Mouse (Mus musculus) heart, embryonic 11.5 days (tissue): ENCODE measurements around the gene Ttll5. TPM values are rescaled to one million over a fixed set of nuclear protein-coding genes. Genes with fewer than 3 reads are reported as not detected.

Experiments used
- ATAC-seq: fragments of 200-750 bp; cut with Nextera tagmentation; replicated peaks from 2 replicates; pipeline ENCODE4 v1.8.0; 2017; ENCODE audit warnings: moderate library complexity; ENCODE audit not compliant: insufficient number of reproducible peaks, low FRiP score, low TSS enrichment
- H3K27ac ChIP-seq: fragments of 300-500 bp; sonication (generic); 2 replicates; pipeline ENCODE4 v1.5.1; 2014; ENCODE audit warnings: mild to moderate bottlenecking, low read depth, low read length
- H3K27me3 ChIP-seq: fragments of 300-500 bp; sonication (generic); 2 replicates; pipeline ENCODE4 v1.6.1; 2014; ENCODE audit warnings: mild to moderate bottlenecking, low read length, mixed read lengths; ENCODE audit not compliant: control insufficient read depth, insufficient read depth
- H3K36me3 ChIP-seq: fragments of 300-500 bp; sonication (generic); 2 replicates; pipeline ENCODE4 v1.6.1; 2014; ENCODE audit warnings: mild to moderate bottlenecking, low read length, moderate library complexity, mixed read lengths; ENCODE audit not compliant: control insufficient read depth, insufficient read depth
- H3K4me1 ChIP-seq: fragments of 300-500 bp; sonication (generic); 2 replicates; pipeline ENCODE4 v1.6.1; 2014; ENCODE audit warnings: low read length; ENCODE audit not compliant: control insufficient read depth, insufficient read depth
- H3K4me2 ChIP-seq: fragments of 300-500 bp; sonication (generic); 2 replicates; pipeline ENCODE4 v1.6.1; 2014; ENCODE audit warnings: mild to moderate bottlenecking, moderate library complexity
- H3K4me3 ChIP-seq: fragments of 300-500 bp; sonication (generic); 2 replicates; pipeline ENCODE4 v1.5.1; 2014; ENCODE audit warnings: low read depth, low read length
- H3K9ac ChIP-seq: fragments of 300-500 bp; sonication (generic); 2 replicates; pipeline ENCODE4 v1.6.1; 2014; ENCODE audit warnings: mild to moderate bottlenecking, low read depth, low read length, moderate library complexity
- H3K9me3 ChIP-seq: fragments of 300-500 bp; sonication (generic); replicated peaks from 2 replicates; pipeline ENCODE4 v1.6.1; 2016; ENCODE audit warnings: low read length; ENCODE audit not compliant: control insufficient read depth
- WGBS: fragments of 180-500 bp; shearing (Covaris S2); extraction: QIAGEN DNeasy Blood & Tissue Kit; methylation state at CpG from one replicate; pipeline ENCODE4 v1.1.7; 2014; ENCODE audit not compliant: insufficient replicate concordance; 5-methylcytosine and 5-hydroxymethylcytosine counted together
- polyA plus RNA-seq: library from polyadenylated mRNA; unstranded; fragments of >200 nt; fragmentation: Nextera tagmentation; extraction: Ambion mirVana; gene quantifications from 2 replicates; pipeline ENCODE4 v1.2.1, GENCODE M21; 2014

The Ttll5 gene
- polyA plus RNA-seq, 1 experiment from 2014 or later = 16.2 TPM

- H3K27ac ChIP-seq = no peak overlapping the region
- H3K27me3 ChIP-seq = no peaks in the 10 kb centered on the region
- H3K9me3 ChIP-seq = no peaks in the 10 kb centered on the region
- H3K4me3 ChIP-seq = no peak overlapping the region
- H3K36me3 ChIP-seq = no peaks in the 10 kb centered on the region
- H3K4me2 ChIP-seq = no peak overlapping the region
- ATAC-seq = no peak
- H3K4me1 ChIP-seq = peaks cover 20% of the 10 kb centered on the region
- WGBS = 64% methylated on average over 5 of the region's 5 CpGs
- no peak overlapping the region for H3K9ac ChIP-seq
Measured at GRCm38 (mm10) chr12:86017360-86017759, 192.9 kb downstream of the Ttll5 start.

- no peak for ATAC-seq
Measured at GRCm38 (mm10) chr12:86021583-86021982, 197.1 kb downstream of the Ttll5 start.

GRCm38 (mm10) chr12:86022282-86022984, 198.0 kb downstream of the Ttll5 start:
- H3K4me2 ChIP-seq = no peak overlapping the region
- H3K27ac ChIP-seq = peak overlapping the region; percentile 46
- ATAC-seq = no peak

More at GRCm38 (mm10) chr12:86021583-86021982, 197.1 kb downstream of the Ttll5 start:
- H3K36me3 ChIP-seq = no peaks in the 10 kb centered on the region
- H3K4me2 ChIP-seq = no peak overlapping the region; the same call in 1 of the 2 replicates
- H3K27ac ChIP-seq = 0 out of 2 replicates have a peak overlapping the region, but pooled peaks have one; percentile 17
- H3K4me3 ChIP-seq = no peak overlapping the region
- 46% methylated on average over 6 of the region's 6 CpGs for WGBS
- H3K4me1 ChIP-seq = peaks cover 37% of the 10 kb centered on the region
- no peaks in the 10 kb centered on the region for H3K27me3 ChIP-seq
- no peak overlapping the region for H3K9ac ChIP-seq
- H3K9me3 ChIP-seq = no peaks in the 10 kb centered on the region

GRCm38 (mm10) chr12:86023081-86023871, 198.8 kb downstream of the Ttll5 start:
- Histone ChIP-seq H3K4me2 (no peak overlapping the region), H3K27ac (peak overlapping the region; percentile 46), H3K9me3 (no peaks in the 10 kb centered on the region), H3K4me3 (no peak overlapping the region), H3K27me3 (no peaks in the 10 kb centered on the region), H3K36me3 (no peaks in the 10 kb centered on the region), H3K9ac (no peak overlapping the region), H3K4me1 (peaks cover 47% of the 10 kb centered on the region)
- 72% methylated on average over 4 of the region's 4 CpGs for WGBS
- no peak for ATAC-seq

More at GRCm38 (mm10) chr12:86022282-86022984, 198.0 kb downstream of the Ttll5 start:
- H3K27me3 ChIP-seq = no peaks in the 10 kb centered on the region
- no peaks in the 10 kb centered on the region for H3K9me3 ChIP-seq
- H3K4me3 ChIP-seq = no peak overlapping the region
- 57% methylated on average over 9 of the region's 9 CpGs for WGBS
- H3K4me1 ChIP-seq = peaks cover 46% of the 10 kb centered on the region
- no peaks in the 10 kb centered on the region for H3K36me3 ChIP-seq
- 0 out of 2 replicates have a peak overlapping the region, but pooled peaks have one; percentile 39 for H3K9ac ChIP-seq

- no peaks in the 10 kb centered on the region for H3K27me3 ChIP-seq
- H3K9ac ChIP-seq = no peak overlapping the region
- H3K4me1 ChIP-seq = peaks cover 47% of the 10 kb centered on the region
- H3K36me3 ChIP-seq = no peaks in the 10 kb centered on the region
- H3K4me2 ChIP-seq = no peak overlapping the region
- H3K4me3 ChIP-seq = no peak overlapping the region
- H3K9me3 ChIP-seq = no peaks in the 10 kb centered on the region
- ATAC-seq = no peak
- WGBS = 55% methylated on average over 4 of the region's 4 CpGs
- H3K27ac ChIP-seq = no peak overlapping the region
Measured at GRCm38 (mm10) chr12:86024426-86024825, 200.0 kb downstream of the Ttll5 start.

GRCm38 (mm10) chr12:86025480-86025879, 201.0 kb downstream of the Ttll5 start:
- Histone ChIP-seq H3K27me3 (no peaks in the 10 kb centered on the region), H3K4me1 (peaks cover 47% of the 10 kb centered on the region), H3K9me3 (no peaks in the 10 kb centered on the region), H3K4me3 (no peak overlapping the region), H3K36me3 (no peaks in the 10 kb centered on the region), H3K9ac (no peak overlapping the region), H3K4me2 (no peak overlapping the region), H3K27ac (no peak overlapping the region)
- 86% methylated on average over 6 of the region's 6 CpGs for WGBS
- ATAC-seq = no peak

- H3K9me3 ChIP-seq = no peaks in the 10 kb centered on the region
- H3K9ac ChIP-seq = no peak overlapping the region
- H3K27me3 ChIP-seq = no peaks in the 10 kb centered on the region
- peaks cover 38% of the 10 kb centered on the region for H3K4me1 ChIP-seq
- H3K4me2 ChIP-seq = no peak overlapping the region
- H3K4me3 ChIP-seq = no peak overlapping the region
- no peak overlapping the region for H3K27ac ChIP-seq
- ATAC-seq = 0 out of 2 replicates have a peak, but pooled peaks have one; percentile 61
- no peaks in the 10 kb centered on the region for H3K36me3 ChIP-seq
- 45% methylated on average over 5 of the region's 5 CpGs for WGBS
Measured at GRCm38 (mm10) chr12:86027000-86027399, 202.5 kb downstream of the Ttll5 start.

- no peak overlapping the region for H3K9ac ChIP-seq
- no peak overlapping the region for H3K4me2 ChIP-seq
- no peak overlapping the region for H3K4me3 ChIP-seq
- H3K27ac ChIP-seq = no peak overlapping the region
- H3K27me3 ChIP-seq = no peaks in the 10 kb centered on the region
- no peaks in the 10 kb centered on the region for H3K9me3 ChIP-seq
- H3K4me1 ChIP-seq = peaks cover 34% of the 10 kb centered on the region
- WGBS = 82% methylated on average over 1 of the region's 1 CpGs
- no peak for ATAC-seq
- no peaks in the 10 kb centered on the region for H3K36me3 ChIP-seq
Measured at GRCm38 (mm10) chr12:86027747-86028146, 203.3 kb downstream of the Ttll5 start.
